Mouse (Mus musculus) testis, adult 2 months (tissue): Measurements from ENCODE around the gene Trpc7.

Source experiments
- CTCF ChIP-seq: fragments of 200-500 bp; IDR thresholded peaks from 2 replicates; pipeline ENCODE4 v1.5.1; 2012; ENCODE audit warnings: low read depth, mild to moderate bottlenecking, inconsistent platforms, low read length, moderate library complexity; ENCODE audit not compliant: control insufficient read depth, insufficient read depth, insufficient replicate concordance
- POLR2A ChIP-seq: fragments of 200-500 bp; IDR thresholded peaks from 2 replicates; pipeline ENCODE4 v1.6.1; 2012; ENCODE audit warnings: low read depth, mild to moderate bottlenecking, inconsistent platforms, low read length, moderate library complexity; ENCODE audit not compliant: control insufficient read depth

DNA sequence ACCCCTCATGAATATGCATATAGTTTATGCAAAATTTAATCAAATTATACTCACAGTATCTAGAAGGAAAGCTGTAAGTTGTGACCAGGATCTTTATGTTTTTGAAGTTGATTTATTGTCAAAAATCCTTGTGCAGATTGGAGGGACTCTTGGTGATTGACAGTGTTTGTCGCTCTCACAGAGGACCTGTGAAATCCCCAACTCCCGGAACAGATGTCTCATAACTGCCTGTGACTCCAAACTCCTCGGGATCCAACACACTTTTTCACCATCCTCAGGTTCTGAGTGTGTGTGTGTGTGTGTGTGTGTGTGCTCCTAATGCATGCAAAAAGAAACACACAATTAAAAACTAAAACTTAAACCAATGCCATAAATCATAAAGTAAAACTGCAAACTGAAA, 25.5 kb upstream of the Trpc7 start:
- TF ChIP-seq CTCF (no peak), POLR2A (no peak)
